Mouse (Mus musculus) adrenal gland, adult 18-20 months (tissue): ENCODE data around the gene Tcstv3. TPM values are rescaled to one million over a fixed set of nuclear protein-coding genes. Genes with fewer than 3 reads are reported as not detected.
"Not testable (repeated sequence)": the region's sequence is repeated elsewhere in the genome, so short reads cannot be mapped to it uniquely, and the experiment has no call there.

Experiments used
- DNase-seq, 2 experiments: peaks; one replicate each; pipeline ENCODE4 v3.0.0; 2021 to 2022; ENCODE audit warnings: low spot score in 2 of 2
- long read RNA-seq, 2 experiments: library from polyadenylated mRNA; stranded (forward); transcript quantifications; one replicate each; pipeline ENCODE4 v2.0.0; 2021
- total RNA-seq, 2 experiments: library from RNA; stranded (reverse); gene quantifications; 1 replicate in 1 of 2; 2 replicates in 1 of 2; pipeline ENCODE4 v1.2.3; 2021

The Tcstv3 gene
- total RNA-seq, result not detected
- long read RNA-seq, experiment 1, result 0 reads
- long read RNA-seq, experiment 2, result 0 reads

GRCm38 (mm10) chr13:120316578-120316977 is at the start of gene Tcstv3:
Gene Tcstv3 (plus strand): TSS chr13:120316878.
- DNase-seq, result not testable (repeated sequence)

DNA sequence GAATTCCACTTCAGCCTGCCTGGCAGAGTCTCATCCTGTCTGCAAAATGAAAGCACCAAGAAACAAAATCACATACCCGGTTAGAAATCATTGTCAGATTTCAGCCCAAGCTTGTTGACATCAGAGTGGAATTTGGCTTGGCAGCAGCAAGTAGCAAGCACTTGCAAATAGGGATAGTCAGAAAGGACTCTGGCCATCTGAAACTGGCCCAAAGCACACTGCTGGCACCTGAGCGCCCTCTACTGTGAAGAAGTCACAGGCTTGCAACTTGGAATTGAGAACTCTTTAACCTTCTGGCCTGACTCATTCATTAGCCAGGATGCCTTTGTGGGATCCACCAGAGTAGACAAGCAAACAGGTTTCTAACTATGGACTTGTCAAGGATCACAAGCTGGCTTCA is 38.8 kb upstream of the Tcstv3 start:
- DNase-seq, result not testable (repeated sequence)

DNA sequence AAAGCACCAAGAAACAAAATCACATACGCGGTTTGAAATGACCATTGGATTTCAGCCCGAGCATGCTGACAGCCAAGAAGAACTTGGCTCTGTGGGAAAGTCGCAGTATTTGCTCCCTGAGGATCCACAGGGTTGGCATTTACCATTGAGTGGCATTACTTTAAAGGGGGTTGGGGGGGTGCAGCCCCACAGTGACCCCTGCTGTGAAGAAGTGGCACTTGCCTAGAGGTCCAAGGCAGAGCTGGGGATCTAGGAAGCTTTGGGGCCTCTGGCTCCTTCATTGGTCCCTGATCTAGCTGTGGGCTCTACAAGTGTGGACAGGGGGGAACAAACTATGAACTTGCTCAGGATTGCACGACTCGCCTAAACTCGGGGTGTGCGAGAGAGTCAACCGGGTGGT is 37.9 kb upstream of the Tcstv3 start:
- DNase-seq, result no peak

DNA sequence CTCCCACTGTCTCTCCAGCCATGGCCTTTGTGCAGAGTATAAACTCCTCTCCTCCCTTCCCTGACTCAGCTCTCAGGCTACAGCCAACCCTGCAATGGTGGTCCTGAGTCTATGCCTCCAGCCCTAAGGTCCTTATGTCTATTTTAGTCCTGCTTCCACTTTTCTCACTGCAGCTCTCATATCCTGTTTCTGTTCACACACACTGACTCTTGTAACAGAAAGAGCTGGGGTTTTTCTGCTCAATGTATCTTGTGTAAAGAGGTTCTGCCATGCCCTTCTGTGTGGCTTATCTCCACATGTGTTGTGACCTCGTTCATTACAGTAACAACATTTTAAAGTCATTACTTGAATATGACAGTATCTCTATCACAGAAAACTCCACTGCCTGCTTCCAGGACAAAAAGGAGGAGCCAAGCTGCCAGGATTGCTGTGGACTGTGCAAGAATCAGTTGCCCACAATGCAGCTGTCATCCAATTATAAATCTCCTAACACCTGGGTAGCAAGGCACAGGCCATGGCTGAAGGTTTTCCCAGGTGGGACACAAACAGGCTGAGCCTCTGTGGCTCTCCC is 17.3 kb upstream of the Tcstv3 start:
- DNase-seq, result no peak

DNA sequence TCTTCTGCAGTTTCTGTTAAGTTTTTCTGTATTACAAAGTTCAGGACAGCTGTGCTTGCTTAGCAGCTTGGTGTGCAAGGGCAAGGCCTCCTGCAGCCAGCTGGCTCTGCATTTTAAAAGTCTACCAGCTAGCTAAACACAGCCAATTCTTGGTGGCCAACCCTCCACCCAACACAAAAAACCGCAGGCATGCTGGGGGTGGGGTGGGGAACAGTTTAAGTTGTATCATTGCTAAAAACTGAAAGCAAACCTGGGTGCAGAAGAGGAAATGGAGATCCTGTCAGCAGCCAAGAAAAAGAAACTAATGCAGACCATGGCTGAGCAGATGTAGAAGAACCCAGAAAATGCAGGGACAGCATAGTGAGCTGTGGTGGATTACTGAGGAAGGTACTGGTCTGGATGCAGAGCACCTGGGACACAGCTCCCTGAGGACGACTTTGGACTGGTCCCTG is 16.7 kb upstream of the Tcstv3 start, which contains the start of gene BC147527:
TSS of gene BC147527 (plus strand) at position 402 of the 452 bp plus-strand sequence.
- DNase-seq, result no peak

DNA sequence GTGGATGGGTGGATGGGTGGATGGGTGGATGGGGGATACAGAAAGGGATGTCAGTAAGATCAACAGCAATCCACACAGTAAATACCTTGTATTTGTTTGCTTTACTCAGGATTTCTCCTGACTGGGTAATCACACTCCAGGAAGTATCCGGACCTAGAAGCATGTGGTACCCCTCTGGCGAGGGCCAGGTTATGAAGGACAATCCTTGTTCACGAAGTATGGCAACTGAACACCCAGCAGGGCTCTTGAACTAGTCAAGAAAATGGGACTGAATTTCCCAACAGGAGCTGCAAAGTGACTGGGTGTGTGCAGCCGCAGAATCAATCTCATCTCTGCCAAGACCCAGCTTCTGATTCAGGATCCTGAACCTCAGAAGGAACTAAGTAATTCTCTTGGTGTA is 15.8 kb upstream of the Tcstv3 start:
- DNase-seq, result no peak

GRCm38 (mm10) chr13:120310749-120311148 is 5.9 kb upstream of the Tcstv3 start:
- DNase-seq, result no peak

GRCm38 (mm10) chr13:120313584-120313983 is 3.1 kb upstream of the Tcstv3 start:
- DNase-seq, result no peak

DNA sequence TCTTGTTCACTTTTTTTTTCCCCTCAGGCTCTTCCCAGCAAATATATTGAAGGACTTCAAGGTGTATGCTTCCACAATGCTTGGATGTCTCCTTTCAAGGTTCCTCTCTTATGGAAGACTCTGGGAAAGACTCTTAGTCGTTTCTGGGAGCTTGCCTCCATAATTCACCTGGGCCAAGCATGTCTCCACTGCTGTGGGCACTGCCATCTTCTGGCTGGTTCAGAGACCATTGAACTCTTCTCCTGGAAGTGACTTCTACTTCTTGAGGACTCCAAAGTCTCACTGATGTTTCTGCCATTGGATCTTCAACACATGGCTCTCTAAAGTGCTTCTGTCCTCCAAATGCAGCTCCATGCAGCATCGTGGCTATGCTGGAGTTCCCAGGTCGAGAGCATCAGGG is 3.5 kb downstream of the Tcstv3 start:
- DNase-seq, result no peak

DNA sequence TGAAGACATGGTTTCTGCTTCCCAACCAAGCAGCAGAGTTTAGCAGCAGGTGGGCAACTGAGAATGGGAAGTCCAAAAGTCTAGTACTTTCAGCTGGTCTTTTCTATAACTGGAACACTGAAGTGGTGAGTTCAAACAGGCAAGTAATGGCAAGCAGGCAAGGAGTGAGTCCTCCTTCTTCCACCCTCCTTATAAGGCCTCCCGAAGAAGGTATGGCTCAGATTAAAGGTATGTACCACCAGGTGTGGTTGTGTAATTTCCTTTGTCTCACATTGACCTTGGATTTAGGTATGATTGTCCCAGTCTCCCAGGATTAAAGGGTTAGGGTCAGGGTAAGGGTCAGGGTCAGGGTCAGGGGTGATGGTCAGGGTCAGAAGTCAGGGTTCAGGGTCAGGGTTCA is 4.0 kb downstream of the Tcstv3 start:
- DNase-seq, result no peak

Other genes with a start within 250 kb of the Tcstv3 start
- not detected for gene Gm20767, start 176.6 kb upstream of the Tcstv3 start, total RNA-seq
- not detected for gene Gm21818, start 144.4 kb upstream of the Tcstv3 start, total RNA-seq
- not detected for gene Gm21762, start 100.9 kb upstream of the Tcstv3 start, total RNA-seq
- not detected for gene Gm21731, start 77.8 kb upstream of the Tcstv3 start, total RNA-seq
- not detected for gene AF067061, start 53.8 kb upstream of the Tcstv3 start, total RNA-seq
- under 1 TPM in 1 of 2 experiments, not detected in 1; 0.35 TPM for gene BC147527, start 16.5 kb upstream of the Tcstv3 start, total RNA-seq